Mouse (Mus musculus) layer of hippocampus, postnatal 36 days (tissue): Measurements from ENCODE around the gene Arhgap24. TPM values are rescaled to one million over a fixed set of nuclear protein-coding genes. Genes with fewer than 3 reads are reported as not detected.
"Not testable (repeated sequence)": the region's sequence is repeated elsewhere in the genome, so short reads cannot be mapped to it uniquely, and the experiment has no call there.

Source experiments
- DNase-seq, 2 experiments: peaks; one replicate each; pipeline ENCODE4 v3.0.0; 2022
- total RNA-seq, 2 experiments: library from RNA; stranded (reverse); gene quantifications; 2 replicates each; pipeline ENCODE4 v1.2.3; 2021

Arhgap24 gene
- total RNA-seq, 2 experiments from 2014 or later: 5.2 to 5.3 TPM

- no peak for DNase-seq
Observed at GRCm38 (mm10) chr5:102892226-102892625, 411.0 kb downstream of the Arhgap24 start.

GRCm38 (mm10) chr5:102898301-102898700 is 417.1 kb downstream of the Arhgap24 start:
- DNase-seq: no peak

DNA sequence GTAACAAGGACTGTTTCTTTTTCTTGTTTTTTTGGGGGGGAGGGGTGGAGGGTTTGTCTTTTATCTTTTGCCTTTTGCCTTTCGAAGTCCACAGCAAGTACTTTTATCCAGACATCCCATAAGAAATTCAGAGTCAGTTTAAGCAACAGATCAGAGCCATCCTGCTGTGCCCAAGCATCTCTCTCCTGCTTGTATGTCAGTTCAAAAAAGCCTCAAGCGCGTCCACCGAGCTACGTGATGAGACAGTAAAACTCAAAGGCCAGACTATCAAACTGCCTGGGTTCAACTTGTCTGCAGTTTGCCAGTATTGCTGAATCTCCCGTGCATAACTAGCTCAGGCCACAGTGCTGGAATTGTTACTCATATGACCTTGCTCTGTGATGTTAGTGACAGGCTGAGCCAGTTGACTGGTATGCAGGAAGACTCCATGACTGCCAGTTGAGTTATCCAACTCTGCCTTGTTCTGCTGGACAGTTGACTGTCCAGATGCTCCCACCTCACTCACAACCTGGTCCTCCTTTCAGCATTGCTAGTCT is 418.6 kb downstream of the Arhgap24 start:
- no peak for DNase-seq

GRCm38 (mm10) chr5:102901176-102901575 is 420.0 kb downstream of the Arhgap24 start:
- DNase-seq: no peak

GRCm38 (mm10) chr5:102903487-102903886 is 422.3 kb downstream of the Arhgap24 start:
- DNase-seq: no peak

DNA sequence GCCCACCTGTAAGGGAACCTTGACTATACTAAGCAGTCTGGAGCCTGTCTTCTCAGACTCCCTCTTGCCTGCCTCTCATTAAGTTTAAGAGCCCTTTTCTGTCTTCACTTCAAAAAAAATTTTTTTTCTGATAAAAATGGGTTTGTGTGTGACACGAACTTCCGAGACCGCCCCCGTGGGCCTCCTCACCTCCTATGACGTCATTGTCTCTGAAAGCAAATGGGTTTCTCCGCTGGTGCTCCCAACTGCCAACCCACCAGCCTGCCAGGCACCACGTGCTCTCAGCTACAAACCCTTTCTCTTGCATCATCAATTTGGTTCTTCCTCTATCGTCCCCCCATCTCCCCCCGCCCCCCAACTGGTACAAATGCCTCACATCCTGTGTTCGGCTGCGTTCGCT is 422.9 kb downstream of the Arhgap24 start:
- peak; percentile 27 to 46 for DNase-seq

GRCm38 (mm10) chr5:102905441-102906211 is 424.4 kb downstream of the Arhgap24 start:
- DNase-seq: no peak

DNA sequence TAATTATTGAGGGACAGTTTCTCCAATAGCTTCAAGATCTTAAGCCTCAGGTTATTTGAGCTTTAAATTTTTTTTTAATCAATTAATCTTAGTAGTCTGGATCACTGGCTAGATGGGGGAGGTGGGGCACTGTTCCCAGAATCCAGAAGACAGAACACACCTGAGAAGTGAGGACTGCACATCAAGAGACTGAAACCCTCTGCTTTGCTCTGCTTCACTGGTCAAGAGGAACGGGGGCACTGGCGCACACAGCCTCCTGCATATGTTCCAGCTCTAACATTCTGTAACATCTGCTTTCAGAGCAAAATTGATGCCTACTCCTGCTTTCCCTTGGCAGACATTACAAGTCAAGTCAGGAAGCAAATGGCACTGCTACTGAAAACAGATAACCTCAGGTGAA is 439.0 kb downstream of the Arhgap24 start:
- DNase-seq: no peak

GRCm38 (mm10) chr5:102926786-102927185 is 445.6 kb downstream of the Arhgap24 start:
- no peak for DNase-seq

DNA sequence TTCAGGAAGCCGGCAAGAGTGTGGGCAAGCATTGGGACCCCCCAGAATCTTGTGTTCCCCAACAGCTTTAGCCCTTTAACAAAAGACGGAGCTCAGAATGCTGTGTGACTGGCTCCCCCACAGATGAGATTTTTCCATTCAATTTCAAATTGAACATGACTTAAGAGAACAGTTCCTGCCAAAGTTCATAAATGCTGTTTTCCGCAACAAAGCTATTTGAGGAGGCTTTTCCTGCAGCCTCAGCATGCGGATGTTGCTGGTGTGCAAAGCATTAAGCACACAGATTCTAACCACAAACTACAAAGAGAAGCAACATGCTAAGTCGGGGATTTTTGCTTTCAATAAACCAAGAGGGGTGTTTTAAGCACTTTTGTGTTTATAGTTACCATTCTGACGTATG is 449.0 kb downstream of the Arhgap24 start:
- no peak for DNase-seq

DNA sequence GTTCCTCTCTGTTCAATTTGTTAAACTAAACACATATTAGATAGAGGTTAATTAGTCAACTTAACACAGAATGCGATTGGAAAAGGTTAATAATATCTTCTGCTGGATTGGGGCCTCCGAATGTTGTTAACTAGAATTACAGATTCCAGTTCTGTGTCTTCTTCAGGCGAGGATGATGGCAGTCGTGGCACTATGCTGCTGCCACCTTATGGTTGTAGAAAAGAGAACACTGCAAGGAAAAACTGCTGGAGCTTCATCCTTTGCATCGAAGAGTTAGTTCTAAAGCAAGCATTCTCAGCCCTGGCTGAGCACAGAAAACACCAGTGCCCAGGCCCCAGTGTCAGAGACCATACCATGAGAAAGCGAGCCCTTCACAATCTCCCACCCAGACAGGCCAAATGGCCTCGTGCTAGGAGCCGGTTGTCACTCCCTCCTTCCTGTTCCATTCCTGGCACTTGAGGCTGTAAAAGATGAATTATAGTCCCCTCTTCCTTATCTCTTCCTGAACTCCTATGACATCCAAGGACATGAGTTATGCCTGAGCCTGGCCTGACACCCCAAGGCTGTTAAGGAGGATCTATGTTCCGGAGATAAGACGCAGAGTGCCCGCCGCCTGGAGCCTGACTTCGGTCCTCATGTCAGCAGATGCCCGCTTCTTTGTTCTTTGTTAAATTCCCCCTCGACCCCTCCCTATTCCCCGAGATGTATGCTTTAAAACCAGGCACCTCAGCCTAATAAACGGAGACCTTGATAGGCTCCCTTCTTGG is 462.9 kb downstream of the Arhgap24 start:
- DNase-seq: not testable (repeated sequence)

- no peak for DNase-seq
Observed at GRCm38 (mm10) chr5:102946625-102947024, 465.4 kb downstream of the Arhgap24 start.

DNA sequence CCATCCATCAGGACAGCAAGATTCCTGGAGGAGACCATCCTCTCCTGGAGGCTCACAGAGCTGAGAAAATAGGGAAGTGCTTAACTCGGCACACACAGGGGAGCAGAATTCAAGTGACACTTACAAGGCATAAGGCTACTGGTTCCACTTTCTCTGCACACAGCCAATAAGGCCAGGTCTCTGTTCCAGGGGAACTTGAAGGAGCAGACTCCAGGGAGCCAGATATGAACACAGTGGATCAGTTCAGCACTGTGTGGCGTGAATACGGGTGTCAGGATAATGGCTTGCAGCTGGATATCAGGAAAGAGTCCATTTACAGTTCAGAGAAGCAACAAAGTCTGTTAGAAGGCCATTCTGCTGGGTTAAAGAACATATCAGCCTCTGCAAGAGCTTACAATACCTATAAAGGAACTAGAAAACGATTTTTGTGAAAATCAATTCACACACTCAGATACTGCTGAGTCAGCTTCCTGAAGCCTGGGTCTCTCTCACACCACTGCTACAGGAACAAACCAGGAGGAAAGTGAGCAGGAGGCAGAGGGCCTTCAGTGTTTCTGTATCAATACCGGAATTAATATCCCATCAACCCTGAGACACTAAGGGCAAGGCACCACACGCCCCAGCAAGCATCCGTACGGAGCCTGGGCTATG is 466.0 kb downstream of the Arhgap24 start:
- DNase-seq: no peak
